Mouse (Mus musculus): ENCODE data around the gene Dmrt3. TPM values are rescaled to one million over a fixed set of nuclear protein-coding genes. Genes with fewer than 3 reads are reported as not detected.

The Dmrt3 gene
- polyA plus RNA-seq, 1 experiment from 2014 or later = not detected

DNA sequence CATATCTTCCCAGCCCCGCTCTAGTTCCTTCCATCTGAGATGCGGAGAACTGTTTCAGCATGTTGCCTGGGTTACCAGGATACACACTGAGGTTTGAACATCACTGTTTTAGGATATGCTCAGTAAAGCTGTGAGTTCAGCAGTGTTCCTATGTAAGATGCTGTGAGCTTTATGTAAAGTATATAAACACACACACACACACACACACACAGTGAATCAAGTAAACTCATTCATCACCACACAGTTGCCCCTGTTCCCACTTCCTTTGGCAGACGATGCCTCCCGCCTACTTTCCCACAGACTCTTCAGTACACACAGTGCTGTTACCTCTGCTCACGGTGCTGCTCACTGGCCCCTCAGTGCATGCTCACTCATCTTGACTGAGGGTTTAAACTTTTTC is 42.5 kb downstream of the Dmrt3 start:
- no peak for TF ChIP-seq CTCF (IDR thresholded peaks at IDR 0.05; ENCODE audit: low read depth)
- TF ChIP-seq EP300 (IDR thresholded peaks at IDR 0.05; ENCODE audit: low read depth) = no peak
- Histone ChIP-seq H3K9ac (replicated peaks) (no peak overlapping the region), H3K36me3 (replicated peaks; ENCODE audit: insufficient read depth, low read length) (no peaks in the 10 kb centered on the region), H3K4me3 (ENCODE audit: low read depth, low read length) (no peak overlapping the region), H3K9me3 (ENCODE audit: low read length) (no peaks in the 10 kb centered on the region), H3K4me2 (ENCODE audit: low read depth, low read length) (no peak overlapping the region), H3K27ac (ENCODE audit: low read depth) (no peak overlapping the region), H3K27me3 (ENCODE audit: insufficient read depth, low read length) (no peaks in the 10 kb centered on the region), H3K4me1 (ENCODE audit: insufficient read depth) (peaks cover 5% of the 10 kb centered on the region; the same call in 1 of the 2 replicates)
- DNase-seq = no peak
- 55% methylated on average over 5 of the region's 5 CpGs for WGBS (ENCODE audit: insufficient replicate concordance)
- ATAC-seq = no peak

- DNase-seq = no peak
- Histone ChIP-seq H3K36me3 (replicated peaks; ENCODE audit: insufficient read depth, low read length) (no peaks in the 10 kb centered on the region), H3K9me3 (ENCODE audit: low read length) (no peaks in the 10 kb centered on the region), H3K4me2 (ENCODE audit: low read depth, low read length) (no peak overlapping the region), H3K4me1 (ENCODE audit: insufficient read depth) (peaks cover 5% of the 10 kb centered on the region; the same call in 1 of the 2 replicates), H3K4me3 (ENCODE audit: low read depth, low read length) (no peak overlapping the region), H3K27me3 (ENCODE audit: insufficient read depth, low read length) (no peaks in the 10 kb centered on the region), H3K9ac (replicated peaks) (no peak overlapping the region), H3K27ac (ENCODE audit: low read depth) (no peak overlapping the region)
- 68% methylated on average over 12 of the region's 12 CpGs for WGBS (ENCODE audit: insufficient replicate concordance)
- no peak for ATAC-seq
- TF ChIP-seq EP300 (IDR thresholded peaks at IDR 0.05; ENCODE audit: low read depth) (no peak), CTCF (IDR thresholded peaks at IDR 0.05; ENCODE audit: low read depth) (no peak)
Measured at GRCm38 (mm10) chr19:25654034-25654749, 44.1 kb downstream of the Dmrt3 start.

DNA sequence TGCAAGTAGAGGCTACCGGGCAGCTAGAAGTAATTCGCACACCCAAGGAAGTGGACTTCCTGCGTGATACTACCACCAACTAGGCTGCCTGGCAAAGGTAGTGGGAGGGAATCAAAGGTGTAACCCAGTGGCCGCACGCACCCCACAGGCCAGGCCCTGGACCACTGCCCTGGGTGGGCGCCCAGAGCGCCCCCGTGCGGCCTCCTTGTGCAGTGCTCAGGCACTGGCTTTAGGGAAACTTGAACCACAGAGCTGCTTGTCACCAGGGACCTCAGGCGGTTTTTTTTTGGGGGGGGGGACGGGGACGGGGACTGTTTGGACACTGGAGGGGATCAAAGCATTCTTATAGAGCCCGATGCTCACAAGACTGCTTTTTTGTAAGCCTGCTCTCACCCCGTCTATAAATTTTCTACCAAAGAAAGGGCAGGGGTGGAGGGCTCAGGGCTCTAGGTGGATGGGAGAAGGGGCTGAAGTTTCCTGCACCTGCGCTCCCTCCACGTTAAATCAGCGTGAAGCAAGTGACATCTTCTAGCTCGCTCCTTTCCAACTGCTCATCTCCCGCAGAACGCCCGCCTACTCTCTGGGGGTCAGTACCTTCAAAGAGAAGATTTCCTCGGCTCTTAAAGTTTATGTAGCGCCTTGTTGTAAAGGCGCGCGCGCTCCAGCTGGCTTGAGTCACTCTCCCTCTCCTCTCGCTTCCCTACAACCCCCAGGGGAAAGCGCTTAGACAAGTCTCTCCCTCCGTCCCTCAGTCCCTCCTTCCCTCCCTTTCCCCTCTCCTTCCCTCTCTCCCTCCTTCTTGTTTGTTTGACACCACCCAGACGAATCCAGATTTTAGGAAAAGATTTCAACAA is 55.6 kb downstream of the Dmrt3 start:
- Histone ChIP-seq H3K4me2 (ENCODE audit: low read depth, low read length) (no peak overlapping the region), H3K27ac (ENCODE audit: low read depth) (no peak overlapping the region), H3K4me3 (ENCODE audit: low read depth, low read length) (no peak overlapping the region), H3K27me3 (ENCODE audit: insufficient read depth, low read length) (peaks cover 55% of the 10 kb centered on the region), H3K9ac (replicated peaks) (no peak overlapping the region), H3K9me3 (ENCODE audit: low read length) (no peaks in the 10 kb centered on the region), H3K4me1 (ENCODE audit: insufficient read depth) (no peaks in the 10 kb centered on the region), H3K36me3 (replicated peaks; ENCODE audit: insufficient read depth, low read length) (no peaks in the 10 kb centered on the region)
- ATAC-seq = no peak
- WGBS (ENCODE audit: insufficient replicate concordance) = 7% methylated on average over 31 of the region's 31 CpGs
- peak; percentile 22 for DNase-seq
- TF ChIP-seq CTCF (IDR thresholded peaks at IDR 0.05; ENCODE audit: low read depth) = peak; percentile 33
- TF ChIP-seq EP300 (IDR thresholded peaks at IDR 0.05; ENCODE audit: low read depth) = no peak

DNA sequence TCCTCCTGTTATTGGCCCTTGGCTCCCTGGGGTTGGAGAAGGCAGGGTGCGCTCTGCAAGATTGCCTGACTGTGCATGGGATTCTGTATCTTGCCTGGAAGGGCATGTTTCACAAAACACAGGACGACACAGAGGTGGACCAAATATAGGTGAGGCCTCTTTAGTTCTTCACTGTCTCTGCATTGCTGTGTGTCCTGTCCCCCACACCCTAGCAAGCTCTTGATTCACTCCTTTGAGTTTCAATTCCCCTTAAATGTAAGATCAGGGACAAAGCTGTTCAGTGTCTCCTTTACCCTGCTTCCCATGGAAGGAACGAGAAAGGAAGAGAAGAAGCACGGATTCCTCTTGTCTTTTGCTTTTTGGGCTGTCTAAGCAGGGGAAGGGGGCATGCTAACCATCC is 57.7 kb downstream of the Dmrt3 start:
- Histone ChIP-seq H3K4me2 (ENCODE audit: low read depth, low read length) (no peak overlapping the region), H3K4me3 (ENCODE audit: low read depth, low read length) (no peak overlapping the region), H3K27ac (ENCODE audit: low read depth) (no peak overlapping the region), H3K9me3 (ENCODE audit: low read length) (no peaks in the 10 kb centered on the region), H3K4me1 (ENCODE audit: insufficient read depth) (no peaks in the 10 kb centered on the region), H3K27me3 (ENCODE audit: insufficient read depth, low read length) (peaks cover 76% of the 10 kb centered on the region), H3K36me3 (replicated peaks; ENCODE audit: insufficient read depth, low read length) (no peaks in the 10 kb centered on the region), H3K9ac (replicated peaks) (no peak overlapping the region)
- DNase-seq (no peak), ATAC-seq (no peak)
- WGBS (ENCODE audit: insufficient replicate concordance) = 28% methylated on average over 4 of the region's 4 CpGs
- TF ChIP-seq EP300 (IDR thresholded peaks at IDR 0.05; ENCODE audit: low read depth) (no peak), CTCF (IDR thresholded peaks at IDR 0.05; ENCODE audit: low read depth) (no peak)

DNA sequence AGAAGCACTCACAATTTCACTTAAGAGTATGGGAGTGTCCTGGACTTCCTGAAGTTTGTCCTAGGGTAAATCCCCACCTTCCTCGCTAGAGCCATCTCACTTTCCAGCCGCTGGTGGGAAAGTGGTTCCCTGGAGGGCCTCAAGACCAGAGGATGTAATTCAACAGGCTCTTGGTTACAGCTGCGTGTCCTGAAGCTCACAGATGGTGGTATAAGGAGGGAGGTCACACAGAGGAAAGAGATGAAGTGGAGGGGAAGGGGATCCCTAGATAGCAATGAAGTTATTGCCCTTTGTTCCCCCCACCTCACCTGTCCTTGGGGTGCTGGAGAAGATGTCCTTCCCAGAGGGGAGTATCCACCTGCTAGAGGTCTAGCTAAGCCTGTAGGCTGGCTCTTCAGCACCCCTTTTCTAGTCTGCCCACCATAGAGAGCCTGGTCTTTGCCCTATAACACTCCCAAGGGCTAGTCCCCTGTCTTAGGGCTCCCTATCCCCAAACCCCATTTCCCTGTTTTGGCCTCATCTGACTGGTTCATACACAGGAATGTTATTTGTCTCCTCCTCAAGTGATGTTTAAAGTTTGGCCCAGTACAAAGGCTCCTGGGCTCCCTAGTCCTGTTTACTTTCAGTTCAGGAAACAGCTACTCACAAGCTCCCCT is 59.6 kb downstream of the Dmrt3 start:
- Histone ChIP-seq H3K27me3 (ENCODE audit: insufficient read depth, low read length) (peaks cover 92% of the 10 kb centered on the region), H3K4me3 (ENCODE audit: low read depth, low read length) (no peak overlapping the region), H3K9ac (replicated peaks) (no peak overlapping the region), H3K9me3 (ENCODE audit: low read length) (no peaks in the 10 kb centered on the region), H3K4me2 (ENCODE audit: low read depth, low read length) (no peak overlapping the region), H3K36me3 (replicated peaks; ENCODE audit: insufficient read depth, low read length) (no peaks in the 10 kb centered on the region), H3K27ac (ENCODE audit: low read depth) (no peak overlapping the region), H3K4me1 (ENCODE audit: insufficient read depth) (peaks cover 6% of the 10 kb centered on the region; the same call in 1 of the 2 replicates)
- 6% methylated on average over 3 of the region's 3 CpGs for WGBS (ENCODE audit: insufficient replicate concordance)
- TF ChIP-seq EP300 (IDR thresholded peaks at IDR 0.05; ENCODE audit: low read depth) (no peak), CTCF (IDR thresholded peaks at IDR 0.05; ENCODE audit: low read depth) (no peak)
- ATAC-seq (no peak), DNase-seq (no peak)

All from liver, postnatal 0 days (tissue).